Mouse (Mus musculus): Measurements from ENCODE around the gene AY358078.

DNA sequence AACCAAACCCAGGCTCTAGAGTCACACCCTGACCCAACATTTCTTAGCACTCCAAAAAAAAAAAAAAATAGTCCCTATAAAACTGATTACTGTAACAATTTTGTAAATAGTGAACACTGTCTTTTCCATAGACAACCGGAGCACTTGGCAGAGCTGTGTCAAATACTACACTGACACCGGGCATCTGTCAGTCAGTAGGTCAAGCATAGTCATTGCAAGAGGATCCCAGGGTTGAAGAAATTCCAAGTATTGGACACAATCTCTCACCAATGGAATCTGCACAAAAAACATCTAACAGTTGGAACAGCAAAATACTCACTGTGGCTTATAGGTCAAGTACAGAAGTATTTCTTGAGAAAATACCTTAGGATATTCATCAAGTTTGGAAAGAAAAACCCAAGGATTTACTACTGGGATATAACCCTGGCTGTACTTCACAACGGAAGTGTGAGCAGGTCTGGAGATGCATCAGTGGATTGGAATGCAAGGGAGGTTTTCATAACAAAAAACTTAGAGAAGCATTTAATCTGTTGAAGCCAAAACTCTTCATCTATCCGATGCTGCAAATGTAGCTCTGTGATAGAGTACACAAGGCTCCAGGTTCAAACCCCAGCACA, 20.9 kb upstream of the AY358078 start:
- TF ChIP-seq ZNF384 (IDR thresholded peaks at IDR 0.05; ENCODE audit: low read depth, low read length) (no peak), MAFK (IDR thresholded peaks at IDR 0.05; ENCODE audit: insufficient read depth, low read depth, low read length) (no peak), HCFC1 (IDR thresholded peaks at IDR 0.05; ENCODE audit: borderline replicate concordance, insufficient read depth, low read length) (no peak), ZC3H11A (IDR thresholded peaks at IDR 0.05; ENCODE audit: borderline replicate concordance, low read depth, low read length) (no peak)
